Mouse (Mus musculus) forebrain, postnatal 0 days (tissue): ENCODE measurements at regions not wholly inside any gene's neighbourhood (a gene's known extent, or its start where the extent isn't known, plus 50 kb on each side); places are given as distances from the start of the nearest gene placed in this dataset.
A peak's percentile ranks its signal among the peaks of the same experiment; 100 is the strongest.
"Not testable (repeated sequence)": the region's sequence is repeated elsewhere in the genome, so short reads cannot be mapped to it uniquely, and the experiment has no call there.

ENCODE experiments used
- ATAC-seq: fragments of 200-750 bp; cut with Nextera tagmentation; 2 replicates; pipeline ENCODE4 v1.8.0; 2017; ENCODE audit warnings: mild to moderate bottlenecking, moderate library complexity
- DNase-seq: peaks from one replicate; pipeline ENCODE4 v3.0.0-alpha.2; 2015
- H3K27ac ChIP-seq: fragments of 300-500 bp; sonication (generic); 2 replicates; pipeline ENCODE4 v1.5.1; 2014; ENCODE audit warnings: low read depth, mild to moderate bottlenecking, antibody characterized with exemption, low read length, moderate library complexity, mixed read lengths
- H3K27me3 ChIP-seq: fragments of 300-500 bp; sonication (generic); 2 replicates; pipeline ENCODE4 v1.6.1; 2014; ENCODE audit warnings: mild to moderate bottlenecking, low read length, mixed read lengths; ENCODE audit not compliant: insufficient read depth
- H3K36me3 ChIP-seq: fragments of 300-500 bp; sonication (generic); 2 replicates; pipeline ENCODE4 v1.6.1; 2014; ENCODE audit warnings: mild to moderate bottlenecking, moderate library complexity; ENCODE audit not compliant: insufficient read depth
- H3K4me1 ChIP-seq: fragments of 300-500 bp; sonication (generic); 2 replicates; pipeline ENCODE4 v1.6.1; 2014; ENCODE audit warnings: antibody characterized with exemption; ENCODE audit not compliant: insufficient read depth
- H3K4me2 ChIP-seq: fragments of 300-500 bp; sonication (generic); 2 replicates; pipeline ENCODE4 v1.6.1; 2014; ENCODE audit warnings: low read depth, mild to moderate bottlenecking, moderate library complexity
- H3K4me3 ChIP-seq: fragments of 300-500 bp; sonication (generic); 2 replicates; pipeline ENCODE4 v1.5.1; 2014; ENCODE audit warnings: low read depth, low read length, mixed read lengths
- H3K9ac ChIP-seq: fragments of 300-500 bp; sonication (generic); 2 replicates; pipeline ENCODE4 v1.6.1; 2014; ENCODE audit warnings: mild to moderate bottlenecking
- H3K9me3 ChIP-seq: fragments of 300-500 bp; sonication (generic); 2 replicates; pipeline ENCODE4 v1.6.1; 2016; ENCODE audit warnings: low read length
- CTCF ChIP-seq: sonication (generic); IDR thresholded peaks from 2 replicates; pipeline ENCODE4 v1.5.1; 2016; ENCODE audit warnings: antibody characterized with exemption, control low read depth, low read depth
- WGBS: fragments of 180-500 bp; shearing (Covaris S2); extraction: QIAGEN DNeasy Blood & Tissue Kit; methylation state at CpG from one replicate; pipeline ENCODE4 v1.1.7; 2014; 5-methylcytosine and 5-hydroxymethylcytosine counted together

GRCm38 (mm10) chr10:66641966-66642365, 454.0 kb upstream of the Jmjd1c start:
- WGBS: 80% methylated on average over 6 of the region's 6 CpGs
- TF ChIP-seq CTCF: no peak
- Histone ChIP-seq H3K9me3 (no peaks in the 10 kb centered on the region), H3K27ac (no peak overlapping the region), H3K27me3 (no peaks in the 10 kb centered on the region), H3K4me1 (no peaks in the 10 kb centered on the region), H3K4me3 (no peak overlapping the region), H3K4me2 (no peak overlapping the region), H3K36me3 (no peaks in the 10 kb centered on the region), H3K9ac (no peak overlapping the region)
- no peak for ATAC-seq
- no peak for DNase-seq

GRCm38 (mm10) chr10:66643160-66643559, 452.8 kb upstream of the Jmjd1c start:
- DNase-seq (no peak), ATAC-seq (no peak)
- no peak overlapping the region for H3K9ac ChIP-seq
- no peak for TF ChIP-seq CTCF
- no peaks in the 10 kb centered on the region for H3K36me3 ChIP-seq
- H3K27me3 ChIP-seq: no peaks in the 10 kb centered on the region
- no peak overlapping the region for H3K4me3 ChIP-seq
- 67% methylated on average over 5 of the region's 5 CpGs for WGBS
- H3K4me2 ChIP-seq: no peak overlapping the region
- no peaks in the 10 kb centered on the region for H3K9me3 ChIP-seq
- H3K27ac ChIP-seq: no peak overlapping the region
- no peaks in the 10 kb centered on the region for H3K4me1 ChIP-seq

- no peak for TF ChIP-seq CTCF
- Histone ChIP-seq H3K4me2 (no peak overlapping the region), H3K4me3 (no peak overlapping the region), H3K9me3 (no peaks in the 10 kb centered on the region; the same call in 1 of the 2 replicates), H3K27me3 (no peaks in the 10 kb centered on the region), H3K4me1 (no peaks in the 10 kb centered on the region), H3K36me3 (no peaks in the 10 kb centered on the region), H3K27ac (no peak overlapping the region), H3K9ac (no peak overlapping the region)
- DNase-seq (peak; percentile 43), ATAC-seq (peak; percentile 45; the same call in 1 of the 2 replicates)
- WGBS: 81% methylated on average over 5 of the region's 5 CpGs
Observed at GRCm38 (mm10) chr10:66657520-66657919, 438.4 kb upstream of the Jmjd1c start.

DNA sequence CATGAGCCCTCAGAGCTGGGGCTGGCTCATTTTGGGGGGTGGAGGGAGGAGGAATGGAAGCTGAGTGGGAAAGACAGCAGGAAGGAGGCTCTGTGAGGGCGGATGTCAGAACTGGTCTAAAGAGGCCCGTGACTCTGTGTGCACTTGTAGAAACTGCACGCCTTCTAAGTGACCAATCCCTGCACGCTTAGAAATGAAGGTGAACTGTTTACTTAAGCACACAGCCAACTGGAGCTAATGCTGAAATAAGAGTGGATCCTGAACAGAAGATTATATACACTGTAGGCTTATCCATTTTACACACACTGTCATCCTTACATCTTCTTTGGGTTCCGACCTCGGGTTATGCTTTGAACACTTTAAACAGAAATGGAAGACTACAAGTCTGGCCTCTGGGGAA, 412.8 kb upstream of the Jmjd1c start:
- Histone ChIP-seq H3K27me3 (no peaks in the 10 kb centered on the region), H3K36me3 (no peaks in the 10 kb centered on the region), H3K4me1 (no peaks in the 10 kb centered on the region), H3K9ac (no peak overlapping the region), H3K9me3 (no peaks in the 10 kb centered on the region), H3K4me3 (no peak overlapping the region), H3K4me2 (no peak overlapping the region), H3K27ac (no peak overlapping the region)
- WGBS: 88% methylated on average over 6 of the region's 6 CpGs
- no peak for DNase-seq
- TF ChIP-seq CTCF: no peak
- no peak for ATAC-seq

DNA sequence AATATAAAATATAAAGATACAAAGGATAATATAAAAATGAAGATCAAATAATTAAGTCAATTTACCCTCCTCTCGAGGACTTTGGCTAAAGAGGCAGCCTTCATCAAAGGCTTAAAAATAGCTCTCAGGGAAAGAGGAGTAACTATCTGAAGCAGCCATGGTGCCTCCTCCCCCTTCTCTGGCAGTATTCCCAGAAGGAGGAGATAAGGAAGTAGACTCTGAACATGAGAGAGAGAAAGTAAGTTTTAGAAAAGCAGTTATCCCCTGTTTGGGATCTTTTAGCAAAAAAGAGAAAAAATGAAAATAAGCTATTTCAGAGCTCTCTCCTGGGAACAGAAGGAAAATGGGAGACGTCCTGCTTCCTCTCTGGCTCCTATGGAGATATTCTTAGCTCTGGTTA, 406.7 kb upstream of the Jmjd1c start:
- not testable (repeated sequence) for DNase-seq, H3K36me3 ChIP-seq, ATAC-seq, H3K4me2 ChIP-seq, H3K27me3 ChIP-seq, H3K9me3 ChIP-seq, H3K4me3 ChIP-seq, H3K27ac ChIP-seq, H3K9ac ChIP-seq, H3K4me1 ChIP-seq
- WGBS: 63% methylated on average over 2 of the region's 2 CpGs

GRCm38 (mm10) chr10:66694549-66695285, 401.2 kb upstream of the Jmjd1c start:
- no peak overlapping the region for H3K4me3 ChIP-seq
- no peaks in the 10 kb centered on the region for H3K36me3 ChIP-seq
- H3K4me2 ChIP-seq: no peak overlapping the region
- no peaks in the 10 kb centered on the region for H3K4me1 ChIP-seq
- no peak for DNase-seq
- no peak for ATAC-seq
- H3K27me3 ChIP-seq: no peaks in the 10 kb centered on the region
- H3K27ac ChIP-seq: no peak overlapping the region
- H3K9ac ChIP-seq: no peak overlapping the region
- TF ChIP-seq CTCF: no peak
- 93% methylated on average over 11 of the region's 11 CpGs for WGBS
- H3K9me3 ChIP-seq: no peaks in the 10 kb centered on the region

DNA sequence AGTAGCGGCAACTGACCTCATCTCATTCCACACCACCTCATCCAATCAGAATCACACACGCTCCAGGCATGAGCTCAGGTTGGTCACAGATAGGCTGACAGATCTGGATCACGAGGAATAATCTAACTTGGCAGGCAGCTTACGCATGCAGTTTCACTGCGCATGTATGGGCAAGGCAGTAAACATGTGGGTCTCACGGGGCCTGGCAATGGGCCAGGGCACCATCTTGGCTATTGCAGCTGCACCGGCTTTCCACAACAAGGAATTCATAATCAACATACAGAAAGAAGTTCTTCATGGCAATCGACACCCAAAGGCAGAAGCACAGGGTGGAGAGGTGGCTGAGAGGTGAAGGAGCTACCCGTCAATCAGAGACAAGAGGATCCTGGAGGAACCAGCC, 381.0 kb upstream of the Jmjd1c start:
- not testable (repeated sequence) for H3K4me1 ChIP-seq, H3K9ac ChIP-seq, DNase-seq, H3K36me3 ChIP-seq, H3K27ac ChIP-seq, H3K27me3 ChIP-seq, H3K4me3 ChIP-seq, ATAC-seq, H3K9me3 ChIP-seq, H3K4me2 ChIP-seq
- 86% methylated on average over 9 of the region's 9 CpGs for WGBS
